Mouse (Mus musculus) neural tube, embryonic 14.5 days (tissue): ENCODE data around the gene Tnrc6b. TPM values are rescaled to one million over a fixed set of nuclear protein-coding genes. Genes with fewer than 3 reads are reported as not detected.

Source experiments
- ATAC-seq: fragments of 200-750 bp; cut with Nextera tagmentation; 2 replicates; pipeline ENCODE4 v1.8.0; 2017; ENCODE audit warnings: low read depth, mild to moderate bottlenecking, moderate TSS enrichment, moderate library complexity
- H3K27ac ChIP-seq: fragments of 300-500 bp; sonication (generic); 2 replicates; pipeline ENCODE4 v1.5.1; 2014; ENCODE audit warnings: low read depth, mild to moderate bottlenecking, control low read depth, low read length, moderate library complexity, mixed read lengths
- H3K27me3 ChIP-seq: fragments of 300-500 bp; sonication (generic); 2 replicates; pipeline ENCODE4 v1.6.1; 2014; ENCODE audit warnings: low read length; ENCODE audit not compliant: control insufficient read depth, insufficient read depth
- H3K36me3 ChIP-seq: fragments of 300-500 bp; sonication (generic); 2 replicates; pipeline ENCODE4 v1.6.1; 2014; ENCODE audit warnings: low read length, mixed read lengths; ENCODE audit not compliant: control insufficient read depth, insufficient read depth
- H3K4me1 ChIP-seq: fragments of 300-500 bp; sonication (generic); 2 replicates; pipeline ENCODE4 v1.6.1; 2014; ENCODE audit warnings: low read length; ENCODE audit not compliant: control insufficient read depth, insufficient read depth
- H3K4me2 ChIP-seq: fragments of 300-500 bp; sonication (generic); 2 replicates; pipeline ENCODE4 v1.6.1; 2014; ENCODE audit warnings: mild to moderate bottlenecking, low read depth, low read length, control low read depth
- H3K4me3 ChIP-seq: fragments of 300-500 bp; sonication (generic); 2 replicates; pipeline ENCODE4 v1.5.1; 2014; ENCODE audit warnings: low read depth, low read length, control low read depth, mixed read lengths
- H3K9ac ChIP-seq: fragments of 300-500 bp; sonication (generic); replicated peaks from 2 replicates; pipeline ENCODE4 v1.6.1; 2014; ENCODE audit warnings: low read depth, mild to moderate bottlenecking, control low read depth, low read length, mixed read lengths
- H3K9me3 ChIP-seq: fragments of 300-500 bp; sonication (generic); 2 replicates; pipeline ENCODE4 v1.6.1; 2016; ENCODE audit warnings: low read length; ENCODE audit not compliant: control insufficient read depth
- WGBS: fragments of 180-500 bp; shearing (Covaris S2); extraction: QIAGEN DNeasy Blood & Tissue Kit; methylation state at CpG from one replicate; pipeline ENCODE4 v1.1.7; 2014; 5-methylcytosine and 5-hydroxymethylcytosine counted together
- polyA plus RNA-seq: library from polyadenylated mRNA; unstranded; fragments of >200 nt; fragmentation: Nextera tagmentation; extraction: Ambion mirVana; gene quantifications from 2 replicates; pipeline ENCODE4 v1.2.1, GENCODE M21; 2014

Gene Tnrc6b
- polyA plus RNA-seq, 1 experiment from 2014 or later, result 26.5 TPM

DNA sequence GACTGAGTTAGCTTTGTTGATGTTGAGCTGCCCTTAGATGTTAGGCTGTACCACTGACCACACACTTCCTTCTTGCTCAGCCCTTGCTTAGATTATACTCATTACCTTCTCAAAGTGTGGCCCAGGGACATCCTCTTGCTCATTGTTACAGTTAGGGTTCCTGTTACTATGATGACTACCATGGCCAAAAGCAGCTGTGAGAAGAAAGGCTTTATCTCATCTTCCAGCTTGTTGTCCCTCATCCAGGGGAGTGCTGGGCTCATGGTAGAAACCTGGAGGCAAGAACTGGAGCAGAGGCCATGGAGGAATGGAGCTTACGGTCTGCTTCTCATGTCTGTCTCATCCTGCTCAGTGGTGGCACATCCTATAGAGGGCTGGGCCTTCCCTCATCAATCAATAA is 28.9 kb downstream of the Tnrc6b start:
- Histone ChIP-seq H3K4me3 (no peak overlapping the region), H3K4me2 (no peak overlapping the region)

DNA sequence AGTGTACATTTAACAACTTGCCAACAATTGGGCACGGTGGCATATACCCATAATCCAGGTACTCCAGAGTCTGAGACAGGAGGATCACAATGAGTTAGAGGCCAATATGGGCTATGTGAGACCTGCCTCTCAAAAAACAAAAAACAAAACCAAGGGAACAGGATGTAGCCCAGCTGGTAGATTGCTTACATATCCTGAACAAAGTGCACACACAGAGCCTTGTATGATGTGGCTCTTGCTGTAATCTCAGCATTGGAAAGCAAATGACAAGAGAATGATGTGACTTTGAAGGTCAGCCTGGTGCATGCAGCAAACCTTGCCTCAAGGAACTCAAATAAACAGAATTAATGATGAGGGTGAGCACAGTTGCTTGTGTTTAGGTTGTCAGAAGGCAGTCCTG is 30.7 kb downstream of the Tnrc6b start:
- no peak overlapping the region for H3K4me3 ChIP-seq
- ATAC-seq, result no peak
- no peak overlapping the region for H3K4me2 ChIP-seq
- no peaks in the 10 kb centered on the region; the same call in 1 of the 2 replicates for H3K4me1 ChIP-seq
- H3K27ac ChIP-seq, result no peak overlapping the region
- H3K9me3 ChIP-seq, result no peaks in the 10 kb centered on the region
- no peak overlapping the region for H3K9ac ChIP-seq
- WGBS, result 91% methylated on average over 1 of the region's 1 CpGs
- no peaks in the 10 kb centered on the region for H3K27me3 ChIP-seq
- no peaks in the 10 kb centered on the region for H3K36me3 ChIP-seq

More for the DNA sequence above, 28.9 kb downstream of the Tnrc6b start:
- no peak overlapping the region for H3K9ac ChIP-seq
- WGBS, result 93% methylated on average over 1 of the region's 1 CpGs
- H3K27ac ChIP-seq, result no peak overlapping the region
- no peaks in the 10 kb centered on the region; the same call in 1 of the 2 replicates for H3K4me1 ChIP-seq
- ATAC-seq, result no peak
- H3K9me3 ChIP-seq, result no peaks in the 10 kb centered on the region
- no peaks in the 10 kb centered on the region for H3K27me3 ChIP-seq
- H3K36me3 ChIP-seq, result no peaks in the 10 kb centered on the region

- no peak for ATAC-seq
- 93% methylated on average over 3 of the region's 3 CpGs for WGBS
- no peak overlapping the region for H3K4me3 ChIP-seq
- no peak overlapping the region for H3K4me2 ChIP-seq
- no peaks in the 10 kb centered on the region; the same call in 1 of the 2 replicates for H3K4me1 ChIP-seq
- no peak overlapping the region for H3K27ac ChIP-seq
- no peak overlapping the region for H3K9ac ChIP-seq
- H3K27me3 ChIP-seq, result no peaks in the 10 kb centered on the region
- no peaks in the 10 kb centered on the region for H3K36me3 ChIP-seq
- no peaks in the 10 kb centered on the region for H3K9me3 ChIP-seq
Observed at GRCm38 (mm10) chr15:80742991-80743474, 31.9 kb downstream of the Tnrc6b start.

DNA sequence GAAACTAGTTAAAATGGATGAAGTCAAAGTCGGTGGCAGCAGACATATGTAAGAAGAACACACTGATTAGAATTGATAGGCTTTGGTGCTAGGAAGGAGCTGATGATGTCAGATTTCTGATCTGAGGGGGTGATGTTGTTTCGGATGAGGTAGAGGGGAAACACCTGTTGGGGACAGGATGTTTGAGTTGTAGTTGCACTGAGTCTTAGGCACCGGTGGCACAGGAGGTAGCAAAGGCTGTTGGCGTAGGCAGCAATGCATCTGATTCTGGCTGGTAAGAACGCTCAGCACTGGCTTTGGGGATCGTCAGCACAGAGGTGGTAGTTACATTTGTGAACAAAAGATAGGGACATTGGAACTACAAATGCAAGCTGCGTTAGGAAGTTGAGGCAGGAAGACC is 32.5 kb downstream of the Tnrc6b start:
- ATAC-seq, result no peak
- H3K36me3 ChIP-seq, result no peaks in the 10 kb centered on the region
- WGBS, result 90% methylated on average over 7 of the region's 7 CpGs
- no peaks in the 10 kb centered on the region; the same call in 1 of the 2 replicates for H3K4me1 ChIP-seq
- no peaks in the 10 kb centered on the region for H3K9me3 ChIP-seq
- no peaks in the 10 kb centered on the region for H3K27me3 ChIP-seq
- no peak overlapping the region for H3K4me2 ChIP-seq
- H3K27ac ChIP-seq, result no peak overlapping the region
- H3K4me3 ChIP-seq, result no peak overlapping the region
- H3K9ac ChIP-seq, result no peak overlapping the region

- no peak overlapping the region for H3K27ac ChIP-seq
- H3K9ac ChIP-seq, result no peak overlapping the region
- H3K4me1 ChIP-seq, result no peaks in the 10 kb centered on the region
- no peaks in the 10 kb centered on the region for H3K36me3 ChIP-seq
- no peak overlapping the region for H3K4me3 ChIP-seq
- H3K27me3 ChIP-seq, result no peaks in the 10 kb centered on the region
- 90% methylated on average over 3 of the region's 3 CpGs for whole genome bisulfite sequencing
- ATAC-seq, result no peak
- no peak overlapping the region for H3K4me2 ChIP-seq
- no peaks in the 10 kb centered on the region for H3K9me3 ChIP-seq
Observed at GRCm38 (mm10) chr15:80744667-80745422, 33.7 kb downstream of the Tnrc6b start.

DNA sequence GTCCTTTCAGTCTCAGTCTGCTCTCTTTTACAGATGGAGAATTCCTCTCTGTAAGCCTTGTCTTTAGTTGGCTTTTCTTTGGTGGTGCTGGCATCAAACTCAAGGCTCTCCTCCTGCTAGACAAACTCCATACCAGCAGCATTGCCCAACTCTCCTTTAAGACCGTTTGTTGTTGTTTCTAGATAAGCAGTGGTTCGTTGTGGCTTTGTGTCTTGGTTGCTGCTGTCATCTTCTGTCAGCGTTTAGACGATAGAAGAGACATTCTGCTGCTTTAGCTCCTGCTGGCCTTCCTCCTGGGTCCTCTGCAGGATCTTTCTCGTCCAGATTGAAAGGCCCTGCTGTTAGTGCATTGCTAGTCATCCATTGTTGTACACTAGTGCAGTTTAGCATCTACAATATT is 37.9 kb downstream of the Tnrc6b start:
- ATAC-seq, result no peak
- 83% methylated on average over 5 of the region's 5 CpGs for WGBS

GRCm38 (mm10) chr15:80753351-80753750 is 42.2 kb downstream of the Tnrc6b start:
- WGBS, result 79% methylated on average over 6 of the region's 6 CpGs
- Histone ChIP-seq H3K27ac (no peak overlapping the region), H3K4me3 (no peak overlapping the region), H3K9ac (no peak overlapping the region), H3K36me3 (no peaks in the 10 kb centered on the region), H3K9me3 (no peaks in the 10 kb centered on the region), H3K27me3 (no peaks in the 10 kb centered on the region), H3K4me2 (no peak overlapping the region), H3K4me1 (no peaks in the 10 kb centered on the region)
- ATAC-seq, result no peak

More for the DNA sequence above, 37.9 kb downstream of the Tnrc6b start:
- H3K27ac ChIP-seq, result no peak overlapping the region
- no peak overlapping the region for H3K9ac ChIP-seq
- no peaks in the 10 kb centered on the region for H3K4me1 ChIP-seq
- no peak overlapping the region for H3K4me3 ChIP-seq
- H3K27me3 ChIP-seq, result no peaks in the 10 kb centered on the region
- no peak overlapping the region for H3K4me2 ChIP-seq
- no peaks in the 10 kb centered on the region for H3K36me3 ChIP-seq
- no peaks in the 10 kb centered on the region for H3K9me3 ChIP-seq

GRCm38 (mm10) chr15:80754103-80754502 is 43.0 kb downstream of the Tnrc6b start:
- WGBS, result 89% methylated on average over 1 of the region's 1 CpGs

GRCm38 (mm10) chr15:80759451-80759850 is 48.3 kb downstream of the Tnrc6b start:
- H3K4me2 ChIP-seq, result no peak overlapping the region
- H3K9me3 ChIP-seq, result no peaks in the 10 kb centered on the region
- H3K36me3 ChIP-seq, result no peaks in the 10 kb centered on the region
- 96% methylated on average over 9 of the region's 9 CpGs for WGBS
- no peak for ATAC-seq
- no peak overlapping the region for H3K4me3 ChIP-seq
- no peak overlapping the region for H3K9ac ChIP-seq
- no peak overlapping the region for H3K27ac ChIP-seq
- H3K4me1 ChIP-seq, result no peaks in the 10 kb centered on the region
- no peaks in the 10 kb centered on the region for H3K27me3 ChIP-seq

More at GRCm38 (mm10) chr15:80754103-80754502, 43.0 kb downstream of the Tnrc6b start:
- no peaks in the 10 kb centered on the region for H3K4me1 ChIP-seq
- H3K9me3 ChIP-seq, result no peaks in the 10 kb centered on the region
- H3K27me3 ChIP-seq, result no peaks in the 10 kb centered on the region
- no peak for ATAC-seq
- H3K4me2 ChIP-seq, result no peak overlapping the region
- H3K4me3 ChIP-seq, result no peak overlapping the region
- H3K9ac ChIP-seq, result no peak overlapping the region
- H3K36me3 ChIP-seq, result no peaks in the 10 kb centered on the region
- H3K27ac ChIP-seq, result no peak overlapping the region
